Mouse (Mus musculus): ENCODE data around the gene Frat1.
"Not testable (repeated sequence)": the region's sequence is repeated elsewhere in the genome, so short reads cannot be mapped to it uniquely, and the experiment has no call there.

The Frat1 gene

GRCm38 (mm10) chr19:41842196-41842595 is 12.4 kb downstream of the Frat1 start:
- no peak for DNase-seq (ENCODE audit: low read depth, low spot score)

GRCm38 (mm10) chr19:41842706-41843105 is 12.9 kb downstream of the Frat1 start:
- no peak for DNase-seq (ENCODE audit: low read depth, low spot score)

GRCm38 (mm10) chr19:41844345-41844744 is 14.6 kb downstream of the Frat1 start:
- DNase-seq (ENCODE audit: low read depth, low spot score): peak; percentile 47

- no peak for DNase-seq (ENCODE audit: low read depth, low spot score)
Observed at GRCm38 (mm10) chr19:41846366-41847090, 16.8 kb downstream of the Frat1 start.

- peak; percentile 50 for DNase-seq (ENCODE audit: low read depth, low spot score)
Observed at GRCm38 (mm10) chr19:41847091-41847581, 17.4 kb downstream of the Frat1 start.

- DNase-seq (ENCODE audit: low read depth, low spot score): peak; percentile 71
Observed at GRCm38 (mm10) chr19:41847614-41847991, 17.8 kb downstream of the Frat1 start.

- DNase-seq (ENCODE audit: low read depth, low spot score): peak; percentile 95
Observed at GRCm38 (mm10) chr19:41847992-41848851, 18.5 kb downstream of the Frat1 start, which contains the start of gene Frat2. Gene Frat2 (minus strand): TSS chr19:41848132.

- DNase-seq (ENCODE audit: low read depth, low spot score): no peak
Observed at GRCm38 (mm10) chr19:41850021-41850718, 20.4 kb downstream of the Frat1 start.

GRCm38 (mm10) chr19:41850719-41851543 is 21.2 kb downstream of the Frat1 start:
- no peak for DNase-seq (ENCODE audit: low read depth, low spot score)

GRCm38 (mm10) chr19:41852423-41852822 is 22.7 kb downstream of the Frat1 start:
- no peak for DNase-seq (ENCODE audit: low read depth, low spot score)

- no peak for DNase-seq (ENCODE audit: low read depth, low spot score)
Observed at GRCm38 (mm10) chr19:41857086-41857762, 27.5 kb downstream of the Frat1 start.

GRCm38 (mm10) chr19:41857816-41858310 is 28.1 kb downstream of the Frat1 start:
- no peak for DNase-seq (ENCODE audit: low read depth, low spot score)

GRCm38 (mm10) chr19:41866707-41867106 is 36.9 kb downstream of the Frat1 start:
- DNase-seq (ENCODE audit: low read depth, low spot score): no peak

- no peak for DNase-seq (ENCODE audit: low read depth, low spot score)
Observed at GRCm38 (mm10) chr19:41869296-41869695, 39.5 kb downstream of the Frat1 start.

- not testable (repeated sequence) for DNase-seq (ENCODE audit: low read depth, low spot score)
Observed at GRCm38 (mm10) chr19:41869946-41870345, 40.2 kb downstream of the Frat1 start.

GRCm38 (mm10) chr19:41872285-41872684 is 42.5 kb downstream of the Frat1 start:
- DNase-seq (ENCODE audit: low read depth, low spot score): no peak

GRCm38 (mm10) chr19:41874356-41874755 is 44.6 kb downstream of the Frat1 start:
- no peak for DNase-seq (ENCODE audit: low read depth, low spot score)

- DNase-seq (ENCODE audit: low read depth, low spot score): no peak
Observed at GRCm38 (mm10) chr19:41881842-41882241, 52.1 kb downstream of the Frat1 start.

Measured in ZHBTc4 (cell line).